Mouse (Mus musculus): ENCODE results near the gene Adgrb2. TPM values are rescaled to one million over a fixed set of nuclear protein-coding genes. Genes with fewer than 3 reads are reported as not detected.

Gene Adgrb2
- total RNA-seq, 2 experiments from 2014 or later = 2.3 to 2.6 TPM

DNA sequence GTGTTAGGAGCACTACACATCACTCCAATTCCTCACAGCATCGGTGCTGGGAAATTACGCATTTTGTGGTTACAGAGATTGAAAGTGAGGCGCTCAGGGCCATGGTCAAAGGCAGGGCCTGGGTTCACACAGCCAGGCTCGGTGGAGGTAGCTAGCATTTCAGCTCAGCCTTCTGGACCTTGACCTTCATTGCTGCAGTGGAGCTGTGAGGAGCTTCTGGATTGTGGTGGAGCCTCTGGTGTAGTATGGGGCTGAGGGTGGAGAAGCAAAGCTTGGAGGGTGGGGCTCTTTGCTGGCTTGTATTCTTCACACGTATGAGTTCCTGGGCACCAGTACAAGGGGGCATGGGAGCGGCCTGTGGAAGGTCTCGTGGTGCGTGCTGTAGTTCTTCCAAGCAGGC lies 38.3 kb downstream of the Adgrb2 start:
- DNase-seq (ENCODE audit: low spot score) = no peak
- intact Hi-C loops (cut with DNase I) = no loop called here

DNA sequence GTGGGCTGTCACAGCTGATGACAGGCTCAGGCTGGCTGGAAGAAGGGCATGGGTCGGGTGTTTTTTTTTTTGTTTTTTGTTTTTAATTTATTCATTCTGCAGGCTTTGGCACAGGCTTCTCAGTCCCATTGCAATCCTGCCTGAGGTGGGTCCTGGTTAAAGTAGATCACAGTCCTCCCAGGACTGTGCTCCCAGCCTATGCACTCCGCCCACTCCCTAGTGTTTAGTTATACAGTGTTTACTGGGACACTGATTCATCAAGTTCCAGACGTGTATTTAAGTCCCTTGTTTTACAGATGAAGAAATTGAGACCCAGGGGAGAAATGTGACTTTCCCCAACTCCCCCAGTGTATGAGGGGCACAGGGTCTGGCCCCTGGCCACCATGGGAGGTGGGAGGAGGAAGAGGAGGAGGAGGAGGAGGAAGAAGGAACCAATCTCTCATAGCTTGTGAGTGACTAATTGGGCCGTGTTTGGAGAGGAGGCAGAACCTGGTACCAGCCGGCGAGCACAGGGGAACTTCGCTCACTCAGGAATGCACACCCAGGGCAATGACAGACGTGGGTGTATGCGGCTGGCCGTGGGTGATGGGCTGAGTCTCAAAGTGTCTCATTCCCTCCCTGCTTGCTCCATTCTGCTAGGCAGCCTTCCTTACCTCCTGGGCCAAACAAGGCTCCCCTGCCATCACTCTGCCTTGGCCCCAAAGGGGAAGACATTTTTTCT lies 39.0 kb downstream of the Adgrb2 start:
- intact Hi-C loops (cut with DNase I) = no loop called here
- no peak for DNase-seq (ENCODE audit: low spot score)

DNA sequence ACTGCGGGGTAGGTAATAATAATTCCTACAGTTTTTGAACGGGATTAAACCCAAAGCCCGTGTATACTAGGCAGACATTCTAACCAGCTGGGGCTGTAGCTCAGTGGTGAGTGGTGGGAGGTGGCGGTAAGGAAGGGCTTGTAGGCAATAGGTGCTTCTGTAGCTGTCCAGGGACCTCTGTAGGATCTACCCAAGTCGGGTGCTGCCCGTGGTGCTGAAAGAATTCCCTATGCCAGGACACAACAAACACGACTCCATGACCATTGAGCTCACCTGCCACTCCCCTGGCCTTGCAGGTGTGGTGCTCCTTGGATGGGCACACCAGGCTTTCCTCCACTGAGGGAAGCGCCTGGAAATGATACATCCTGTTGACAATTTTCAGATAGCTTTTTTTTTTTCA lies 40.9 kb downstream of the Adgrb2 start:
- no peak for DNase-seq (ENCODE audit: low spot score)
- intact Hi-C loops (cut with DNase I) = no loop called here

DNA sequence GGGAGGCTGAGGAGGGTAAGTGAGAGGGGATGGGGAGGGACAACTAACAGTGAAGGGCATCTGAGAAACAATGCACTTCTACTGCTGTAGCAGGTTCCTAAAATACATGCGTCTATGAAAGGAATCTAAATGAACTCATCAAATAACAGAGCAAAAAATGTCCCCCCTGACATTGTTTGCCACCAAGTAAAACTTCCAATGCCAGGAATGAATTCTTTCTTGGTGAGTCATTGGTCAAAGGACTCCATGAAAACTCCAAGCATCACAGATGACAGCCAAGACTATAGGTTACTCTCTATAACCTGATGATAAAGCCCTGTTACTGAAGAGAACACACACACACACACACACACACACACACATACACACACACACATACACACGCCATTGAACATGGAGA lies 46.5 kb downstream of the Adgrb2 start:
- intact Hi-C loops (cut with DNase I) = no loop called here
- no peak for DNase-seq (ENCODE audit: low spot score)

DNA sequence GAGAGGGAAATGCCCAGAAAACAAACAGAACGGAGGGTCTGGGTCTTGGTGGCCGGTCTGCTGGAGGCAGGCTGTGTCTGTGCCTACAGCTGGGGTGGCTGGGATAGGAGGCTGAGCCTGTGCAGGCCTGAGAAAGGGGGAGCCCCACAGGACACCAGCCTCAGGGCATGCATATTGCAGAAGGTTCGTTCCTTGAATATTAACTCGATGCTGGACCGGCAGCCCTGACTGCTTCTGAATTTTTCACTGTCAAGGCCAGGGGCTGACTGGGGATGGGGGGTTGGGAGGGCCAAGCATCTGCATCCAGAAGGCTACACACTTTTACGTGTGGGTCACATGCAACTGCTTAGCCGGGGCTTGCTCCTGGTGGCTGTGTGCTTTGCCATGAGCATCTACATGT lies 48.8 kb downstream of the Adgrb2 start:
- DNase-seq (ENCODE audit: low spot score) = no peak
- intact Hi-C loops (cut with DNase I) = no loop called here

DNA sequence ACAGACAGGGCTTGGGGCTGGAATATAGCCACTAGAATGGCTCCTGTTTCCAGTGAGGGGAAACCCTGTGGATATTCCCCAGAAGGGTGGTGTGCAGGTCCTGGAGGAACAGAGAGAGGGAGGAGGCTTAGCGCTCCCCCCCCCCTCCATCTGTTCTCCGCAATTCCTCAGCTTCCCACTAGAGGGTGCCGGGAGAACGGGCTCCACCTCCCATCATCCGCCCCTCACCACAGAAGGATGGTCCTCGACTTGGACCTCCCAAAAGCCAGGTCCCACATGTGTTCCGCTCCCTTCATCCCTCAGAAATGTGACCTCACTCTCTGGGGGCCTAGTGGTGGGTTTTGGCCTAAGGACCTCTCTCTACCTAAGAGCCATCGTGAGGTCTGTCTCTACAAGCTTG lies 51.4 kb downstream of the Adgrb2 start:
- intact Hi-C loops (cut with DNase I) = loop anchor here (1.0 to 5.0 kb wide), 2 partner anchors 51 to 151 kb away; no protein-coding TSS in a partner anchor
- peak; percentile 24 for DNase-seq (ENCODE audit: low spot score)

DNA sequence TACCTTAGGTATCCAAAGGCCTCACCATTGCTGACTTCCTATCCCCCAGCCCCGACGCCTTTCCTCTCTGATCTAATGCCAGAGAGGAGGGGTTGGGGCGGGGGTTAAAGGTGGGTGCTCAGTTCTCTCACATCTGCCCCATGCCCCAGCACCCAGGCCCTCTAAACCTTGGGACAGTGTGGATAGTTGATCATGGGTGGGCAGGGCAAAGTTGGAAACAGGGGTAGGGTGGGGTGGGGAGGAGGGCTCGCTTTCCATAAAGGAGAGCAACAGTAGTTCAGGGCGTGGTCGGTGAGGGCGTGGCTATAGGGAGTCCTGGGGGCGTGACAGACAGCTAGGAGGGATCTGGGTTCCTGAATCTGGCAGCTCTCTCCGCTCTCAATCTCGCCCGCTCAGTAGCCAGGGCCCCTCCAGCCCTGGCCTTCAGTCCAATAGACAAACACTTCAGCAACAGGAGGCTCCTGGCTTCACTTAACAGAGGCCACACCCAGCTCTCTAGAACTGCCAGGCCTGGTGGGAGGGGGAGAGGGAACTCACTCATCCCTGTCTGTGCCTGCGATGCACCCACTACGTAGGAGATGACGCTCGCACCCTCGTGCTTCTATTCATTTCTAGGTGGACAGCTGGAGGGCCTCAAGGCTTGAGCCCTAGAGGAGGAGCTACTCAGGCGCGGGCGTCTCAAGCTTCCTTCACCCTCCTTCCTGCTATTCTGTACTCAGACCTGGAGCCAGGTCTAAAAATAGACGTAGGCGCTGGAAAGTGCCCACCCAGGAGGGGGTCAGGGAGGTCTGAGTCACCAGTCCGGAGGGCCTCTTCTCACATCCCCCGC lies 52.1 kb downstream of the Adgrb2 start:
- intact Hi-C loops (cut with DNase I) = loop anchor here (1.0 to 5.0 kb wide), 2 partner anchors 51 to 151 kb away; no protein-coding TSS in a partner anchor
- peak; percentile 83 for DNase-seq (ENCODE audit: low spot score)

DNA sequence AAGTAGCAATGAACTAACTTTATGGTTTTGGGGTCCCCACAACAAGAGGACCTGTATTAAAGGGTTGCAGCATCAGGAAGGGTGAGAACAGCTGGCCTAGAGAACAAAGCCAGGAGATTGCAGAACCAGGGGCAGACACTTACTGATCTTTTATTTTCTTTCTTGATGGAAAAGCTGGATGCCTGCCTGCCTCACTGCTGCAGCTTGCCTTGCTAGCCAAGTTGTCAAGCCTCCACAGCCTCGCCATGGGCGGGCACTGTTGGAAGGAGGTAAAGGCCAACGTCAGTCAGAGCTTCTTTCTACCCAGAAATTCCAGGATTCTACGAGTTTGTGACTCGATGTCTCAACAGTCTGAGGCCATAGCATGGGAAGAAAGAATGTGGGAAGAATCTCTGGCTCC lies 54.7 kb downstream of the Adgrb2 start:
- DNase-seq (ENCODE audit: low spot score) = no peak
- intact Hi-C loops (cut with DNase I) = loop anchor here (5.0 kb wide), 1 partner anchor 148 kb away; no protein-coding TSS in a partner anchor

DNA sequence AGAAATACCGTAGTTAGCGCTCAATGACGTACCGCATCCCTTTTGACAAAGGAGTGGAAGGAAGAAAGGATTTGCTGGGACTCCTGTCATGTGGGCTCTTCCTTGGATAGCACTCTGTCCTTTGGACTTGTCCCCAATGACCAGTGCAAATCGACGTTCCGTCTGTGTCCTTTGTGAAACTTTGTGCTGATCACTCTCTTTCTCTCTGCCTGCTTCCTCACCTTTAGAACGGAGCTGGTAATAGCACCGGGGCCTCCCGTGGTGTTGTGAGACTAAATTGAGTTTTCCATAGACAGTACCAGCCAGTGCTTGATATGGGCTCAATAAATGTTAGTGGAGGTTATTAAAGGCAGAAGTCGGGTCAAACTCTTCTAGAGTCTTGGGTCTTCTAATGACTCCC lies 56.4 kb downstream of the Adgrb2 start:
- no peak for DNase-seq (ENCODE audit: low spot score)
- intact Hi-C loops (cut with DNase I) = no loop called here

DNA sequence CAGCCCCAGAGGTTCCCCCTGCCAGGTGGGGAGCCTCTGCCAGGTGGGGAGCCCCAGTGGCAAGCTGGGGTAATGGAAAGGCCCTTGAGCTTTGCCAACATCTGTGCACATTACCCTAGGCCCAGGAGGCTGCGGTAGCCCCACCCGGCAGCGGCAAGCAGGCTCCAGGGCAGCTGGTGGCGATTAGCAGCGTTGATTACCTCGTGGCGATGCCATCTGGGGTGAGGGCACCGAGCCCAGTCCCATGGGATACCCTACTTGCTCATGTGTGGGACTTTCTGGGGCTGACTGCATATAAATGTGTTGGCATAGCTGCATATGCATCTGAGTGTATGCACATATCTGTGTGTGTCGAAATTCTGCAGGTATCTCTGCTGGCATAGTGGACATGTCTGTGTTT lies 59.5 kb downstream of the Adgrb2 start:
- intact Hi-C loops (cut with DNase I) = no loop called here
- DNase-seq (ENCODE audit: low spot score) = no peak

DNA sequence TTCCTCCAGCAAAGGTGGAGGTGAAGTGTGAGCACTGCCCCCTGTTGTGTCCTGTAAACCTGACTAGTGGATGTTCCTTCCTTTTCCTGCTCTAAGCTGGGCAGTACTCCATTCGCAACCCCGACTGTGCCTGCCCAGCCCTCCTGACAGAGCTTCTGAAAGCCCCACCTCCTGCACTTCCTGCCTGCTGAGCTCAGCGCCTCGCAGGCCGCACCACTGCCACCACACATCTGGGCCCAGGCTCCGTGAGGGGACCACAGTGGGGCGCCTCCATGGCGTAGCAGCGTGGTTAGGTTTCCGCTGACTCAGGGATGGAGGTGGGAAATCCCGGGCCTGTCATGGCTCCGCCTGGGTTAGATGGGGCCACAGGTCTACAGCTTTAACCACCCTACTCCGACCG lies 60.9 kb downstream of the Adgrb2 start:
- intact Hi-C loops (cut with DNase I) = no loop called here
- DNase-seq (ENCODE audit: low spot score) = peak; percentile 46

DNA sequence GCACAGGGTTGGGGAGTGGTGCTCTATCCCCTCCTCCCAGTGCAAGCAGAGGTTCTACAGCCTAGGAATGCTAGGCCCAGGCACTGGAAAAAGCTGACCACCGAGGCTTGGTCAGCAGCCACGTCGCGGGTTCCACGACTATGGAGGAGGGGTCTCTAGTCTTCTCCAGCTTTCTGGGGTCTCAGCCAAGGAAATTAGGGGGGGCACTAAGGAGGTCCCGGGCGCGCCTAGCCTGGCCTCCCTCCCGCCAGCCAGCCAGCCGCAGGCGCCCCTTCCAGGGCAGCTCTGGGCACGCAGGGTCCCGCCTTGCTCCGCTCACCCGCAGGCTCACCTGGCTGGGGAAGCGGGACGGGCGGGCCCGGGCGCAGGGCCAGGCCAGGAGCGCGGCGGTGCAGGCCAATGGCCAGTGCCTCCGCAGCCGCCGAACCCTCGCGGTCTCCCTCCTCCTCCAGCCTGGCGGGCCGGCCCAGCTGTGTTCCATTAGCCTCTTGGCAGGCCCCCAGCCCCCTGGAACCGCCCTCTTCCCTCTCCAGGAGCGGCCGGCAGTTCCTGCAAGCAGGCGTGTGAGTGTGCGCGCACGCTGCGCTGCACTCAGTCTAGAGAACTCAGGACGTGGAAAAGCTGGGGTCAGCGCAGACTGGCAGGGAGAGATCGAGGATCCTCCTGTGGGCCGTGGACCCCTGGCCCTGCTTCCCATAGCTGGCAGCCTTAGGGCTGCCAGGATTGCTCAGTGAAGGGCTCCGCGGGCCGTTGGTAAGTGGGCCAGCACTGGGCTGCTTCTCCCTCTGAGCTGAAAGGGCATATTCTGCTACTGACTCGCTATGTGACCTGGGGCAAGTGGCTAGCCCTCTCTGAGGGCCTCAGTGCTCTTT lies 62.9 kb downstream of the Adgrb2 start, which contains the start of gene Col16a1:
TSS of gene Col16a1 (plus strand) at position 510 of the 872 bp plus-strand sequence.
- intact Hi-C loops (cut with DNase I) = no loop called here
- peak; percentile 87 for DNase-seq (ENCODE audit: low spot score)

DNA sequence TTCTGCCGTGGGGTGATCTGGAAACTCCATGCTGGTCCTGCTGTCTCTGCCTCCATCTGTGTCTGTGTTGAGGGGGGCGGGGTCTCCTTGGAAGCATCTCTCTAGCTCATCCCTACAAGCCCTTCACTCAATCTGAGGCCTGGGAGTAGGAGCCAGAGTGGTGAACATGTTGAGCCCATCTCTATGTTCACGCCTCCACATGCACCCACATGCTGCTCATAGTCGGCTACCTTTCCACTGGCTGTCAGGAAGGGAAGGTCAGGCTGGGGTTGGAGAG lies 63.5 kb downstream of the Adgrb2 start:
- intact Hi-C loops (cut with DNase I) = no loop called here
- DNase-seq (ENCODE audit: low spot score) = no peak

DNA sequence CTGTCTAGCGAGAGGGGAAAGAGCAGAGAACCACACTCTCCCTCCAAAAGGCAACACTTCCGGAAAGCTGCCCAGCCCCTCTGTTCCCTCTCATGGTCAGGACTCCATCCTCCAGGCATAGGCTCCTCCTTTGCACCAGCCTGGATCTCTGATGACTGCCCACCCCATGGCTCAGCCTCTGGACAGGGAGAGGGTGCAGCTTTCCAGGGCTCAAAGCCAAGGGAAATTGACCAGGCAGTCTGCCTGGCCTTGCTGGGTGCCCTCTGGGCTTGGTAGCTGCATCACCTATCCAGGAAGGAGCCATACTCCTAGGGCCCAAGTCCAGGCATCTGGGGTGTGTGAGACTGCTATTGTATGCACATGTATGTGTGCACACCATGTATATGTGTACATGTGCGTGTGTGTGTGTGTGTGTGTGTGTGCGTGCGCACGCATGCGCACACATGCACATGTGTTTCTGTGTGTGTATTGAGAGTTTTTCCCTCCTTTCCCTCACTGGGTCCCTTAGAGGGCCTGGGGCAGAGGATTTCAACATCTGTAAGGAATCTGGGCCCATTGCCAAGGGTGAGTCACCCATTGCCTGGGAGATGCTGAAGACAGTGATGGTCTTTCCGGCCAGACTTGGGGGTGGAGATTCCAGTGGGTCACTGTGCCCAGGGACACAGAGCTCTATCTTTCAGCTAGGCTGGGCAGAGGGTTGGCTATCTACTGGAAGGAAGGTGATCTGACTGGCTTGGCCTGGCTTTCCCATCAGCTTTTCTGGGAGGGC lies 65.6 kb downstream of the Adgrb2 start:
- peak; percentile 65 for DNase-seq (ENCODE audit: low spot score)
- intact Hi-C loops (cut with DNase I) = no loop called here

DNA sequence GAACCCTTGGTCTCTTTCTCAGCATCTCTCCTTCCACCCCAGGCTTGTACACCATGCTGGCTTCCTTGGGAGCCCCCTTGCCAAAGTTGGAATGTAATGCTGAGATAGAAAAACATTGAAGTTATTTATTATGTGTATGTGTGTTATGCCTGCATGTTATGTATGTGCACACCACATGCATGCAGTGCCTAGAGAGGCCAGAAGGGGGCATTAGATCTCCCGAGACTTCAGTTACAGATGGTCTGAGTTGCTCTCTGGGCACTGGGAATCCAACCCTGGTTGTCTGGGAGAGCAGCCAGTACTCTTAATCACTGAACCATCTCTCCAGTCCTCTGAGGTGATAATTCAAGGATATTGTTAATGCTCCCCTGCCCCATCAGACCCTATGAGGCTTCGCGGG lies 67.6 kb downstream of the Adgrb2 start:
- no peak for DNase-seq (ENCODE audit: low spot score)
- intact Hi-C loops (cut with DNase I) = no loop called here

DNA sequence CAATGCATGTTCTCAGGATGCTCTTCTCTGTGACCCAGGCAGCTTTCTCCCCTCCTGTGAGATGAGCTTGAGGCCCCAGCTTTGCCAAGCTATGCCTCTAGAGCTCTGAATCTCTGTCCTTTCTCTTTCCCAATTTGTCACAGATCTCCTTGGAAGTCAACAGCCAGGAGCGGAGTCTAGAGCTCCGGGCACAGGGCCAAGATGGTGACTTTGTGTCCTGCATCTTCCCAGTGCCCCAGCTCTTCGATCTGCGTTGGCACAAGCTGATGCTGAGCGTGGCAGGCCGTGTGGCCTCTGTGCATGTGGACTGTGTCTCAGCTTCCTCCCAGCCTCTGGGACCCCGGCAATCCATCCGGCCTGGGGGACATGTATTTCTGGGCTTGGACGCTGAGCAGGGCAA lies 68.4 kb downstream of the Adgrb2 start:
- DNase-seq (ENCODE audit: low spot score) = no peak
- intact Hi-C loops (cut with DNase I) = no loop called here

DNA sequence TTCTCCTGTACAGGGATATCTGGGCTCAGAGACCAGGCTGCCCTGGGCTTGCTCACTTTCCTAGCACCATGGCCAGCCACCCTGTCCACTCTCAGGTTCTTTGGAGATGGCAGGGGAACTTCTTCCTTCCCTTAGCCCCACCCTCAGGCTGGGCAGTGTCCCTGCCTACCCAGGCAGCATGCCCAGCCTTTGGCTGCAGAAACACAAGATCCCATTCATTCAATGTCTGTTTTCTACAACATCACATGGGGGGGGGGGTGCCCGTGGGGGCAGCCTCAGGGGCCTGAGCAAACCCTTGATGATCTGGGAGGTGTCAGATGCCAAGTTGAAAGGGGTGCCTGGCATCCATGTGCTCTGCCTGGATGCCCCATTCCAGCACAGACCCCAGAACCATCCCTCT lies 70.1 kb downstream of the Adgrb2 start:
- intact Hi-C loops (cut with DNase I) = no loop called here
- no peak for DNase-seq (ENCODE audit: low spot score)

DNA sequence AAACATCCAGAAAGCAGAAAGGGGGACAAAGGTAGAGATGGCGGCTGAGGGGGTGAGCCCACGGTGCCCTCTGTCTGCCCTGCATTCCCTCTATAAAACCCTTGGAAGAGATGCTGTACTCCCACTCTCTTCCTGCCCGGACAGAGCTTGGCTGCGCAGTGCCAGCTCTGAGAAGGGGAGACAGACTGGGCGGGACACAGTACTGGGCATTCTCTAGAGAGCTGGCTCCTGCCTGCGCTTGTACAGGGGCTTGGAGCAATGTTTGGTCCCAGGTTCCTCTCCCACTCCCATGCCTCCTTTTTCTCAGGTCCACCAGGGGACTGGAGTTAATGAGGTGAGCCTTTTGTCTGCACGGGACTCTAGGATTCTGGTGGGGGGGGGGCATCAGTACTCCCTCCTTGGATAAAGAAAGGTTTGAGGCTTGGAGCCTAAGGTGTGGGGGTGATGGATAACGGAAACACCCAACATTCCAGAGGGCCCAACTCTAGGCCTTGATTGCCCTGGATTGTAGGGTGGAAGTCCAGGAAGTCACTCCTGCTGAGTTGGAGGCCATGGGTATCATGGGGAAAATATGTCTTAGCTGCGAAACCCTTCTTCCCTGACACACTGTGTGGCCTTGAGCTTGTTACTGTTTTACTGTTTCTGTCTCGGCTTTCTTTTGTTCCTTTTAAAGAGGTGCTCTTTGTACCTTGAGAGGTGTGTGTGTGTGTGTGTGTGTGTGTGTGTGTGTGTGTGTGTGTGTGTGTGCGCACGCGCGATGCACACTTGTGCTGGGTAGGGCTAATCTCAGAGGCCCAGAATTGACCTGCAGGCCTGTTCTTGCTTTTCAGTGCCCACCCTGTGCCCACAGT lies 70.7 kb downstream of the Adgrb2 start:
- intact Hi-C loops (cut with DNase I) = no loop called here

DNA sequence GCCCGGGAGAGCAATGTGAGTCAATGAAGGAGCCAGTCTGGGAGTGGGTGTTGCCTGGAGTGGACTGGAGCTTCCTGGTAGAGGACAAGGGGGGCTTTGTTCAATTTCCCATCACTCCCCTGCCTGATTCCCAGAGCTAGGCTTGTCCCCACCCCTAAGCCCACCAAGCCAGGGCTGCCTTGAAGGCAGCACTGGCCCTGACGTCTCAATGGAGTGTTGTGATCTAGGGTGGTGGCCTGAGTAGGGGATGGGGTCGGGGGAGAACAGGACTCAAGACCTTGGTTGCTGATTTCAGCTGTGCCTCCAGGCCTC lies 71.3 kb downstream of the Adgrb2 start:
- no peak for DNase-seq (ENCODE audit: low spot score)
- intact Hi-C loops (cut with DNase I) = no loop called here

More for the DNA sequence above, 70.7 kb downstream of the Adgrb2 start:
- no peak for DNase-seq (ENCODE audit: low spot score)
